Mouse (Mus musculus) lung, postnatal 0 days (tissue): ENCODE measurements around the gene Ranbp17.

Experiments used
- CTCF ChIP-seq: IDR thresholded peaks from 2 replicates; pipeline ENCODE4 v1.5.1; 2016; ENCODE audit warnings: antibody characterized with exemption, mild to moderate bottlenecking
- EP300 ChIP-seq: IDR thresholded peaks from 2 replicates; pipeline ENCODE4 v1.6.1; 2016; ENCODE audit warnings: antibody characterized with exemption, mild to moderate bottlenecking, control low read depth

DNA sequence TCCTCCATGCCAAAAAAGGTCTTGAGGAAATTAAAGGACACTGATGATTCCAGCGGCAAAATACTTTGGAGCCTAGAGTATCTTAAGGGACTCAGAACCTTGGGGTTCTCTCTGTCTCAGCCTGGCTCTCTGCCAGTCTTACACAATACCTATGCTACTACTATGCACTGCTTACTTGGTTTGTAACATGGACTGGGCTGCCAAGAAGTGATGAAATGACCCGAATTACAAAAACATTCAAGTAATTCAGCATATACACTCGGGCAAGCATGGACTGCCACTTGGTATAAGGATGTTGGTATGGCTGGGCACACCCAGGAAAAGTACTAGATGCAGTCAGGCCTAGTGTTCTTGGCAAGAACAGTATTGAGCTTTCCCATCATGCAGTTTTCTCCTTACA is 114.8 kb downstream of the Ranbp17 start:
- TF ChIP-seq CTCF (no peak), EP300 (no peak)
